Comparison of ENCODE assay signal across 8 mouse cellular contexts in the genomic region with DNA sequence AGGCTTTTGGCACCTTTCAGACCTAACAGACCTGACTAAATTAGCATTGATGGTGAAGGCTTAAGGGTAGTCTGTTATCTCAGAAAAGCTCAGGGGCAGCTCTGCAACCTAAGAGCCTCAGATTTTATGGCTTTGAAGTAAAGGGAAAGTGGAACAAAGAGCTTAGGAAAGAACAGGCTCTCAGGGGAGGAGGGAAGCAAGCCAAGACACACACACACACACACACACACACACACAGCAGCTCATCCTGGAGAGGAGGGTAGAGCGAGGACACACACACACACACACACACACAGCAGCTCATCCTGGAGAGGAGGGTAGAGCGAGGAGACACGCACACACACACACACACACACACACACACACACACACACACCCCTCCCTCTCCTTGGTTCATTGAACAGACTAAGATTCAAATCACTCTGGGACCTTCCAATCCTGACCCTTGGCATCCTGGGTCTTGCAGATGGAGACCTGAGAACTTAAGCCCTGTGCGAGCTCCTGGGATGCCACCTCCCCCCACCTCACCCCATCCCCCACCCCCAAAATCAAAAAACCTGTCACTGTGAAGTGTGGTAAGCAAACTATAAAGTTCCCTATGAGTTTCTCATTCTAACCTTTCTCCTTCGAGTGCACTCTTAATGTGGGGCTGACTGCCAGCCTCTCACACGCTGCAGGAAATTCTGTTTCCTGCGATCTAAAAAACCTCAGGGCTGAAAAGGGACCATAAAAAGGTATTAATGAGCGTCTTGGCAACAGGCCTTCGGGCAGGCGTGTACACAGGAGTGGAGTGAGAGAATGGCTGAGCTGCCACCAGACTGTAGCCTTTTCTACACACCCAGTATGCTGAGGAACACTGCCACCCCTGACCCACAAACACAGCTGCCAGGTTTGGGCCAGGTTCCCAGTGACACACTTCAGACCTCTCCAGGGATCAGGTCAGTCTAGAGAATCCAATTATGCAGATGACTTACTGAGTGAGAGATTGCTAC. TPM values are rescaled to one million over a fixed set of nuclear protein-coding genes. Genes with fewer than 3 reads are reported as not detected.
DNase-seq lines count a peak whose midpoint lies in the region; ATAC-seq and TF ChIP-seq lines count a peak whose summit lies in the region.

No protein-coding gene starts in this region.

- whole genome bisulfite sequencing in embryonic facial prominence, embryonic 14.5 days = 64% methylated on average over 10 of the region's 10 CpGs
- WGBS in lung, embryonic 14.5 days = 51% methylated on average over 10 of the region's 10 CpGs
- WGBS in stomach, postnatal 0 days = 49% methylated on average over 9 of the region's 10 CpGs

- H3K4me2 ChIP-seq in embryonic facial prominence, embryonic 14.5 days (ENCODE audit: low read depth, low read length) = no peak overlapping the region
- no peak overlapping the region for H3K4me2 ChIP-seq in lung, embryonic 14.5 days
- H3K4me2 ChIP-seq in stomach, postnatal 0 days (replicated peaks; ENCODE audit: low read depth) = no peak overlapping the region

- no peaks in the 10 kb centered on the region for H3K9me3 ChIP-seq in embryonic facial prominence, embryonic 14.5 days (ENCODE audit: control insufficient read depth, low read length)
- no peaks in the 10 kb centered on the region for H3K9me3 ChIP-seq in lung, embryonic 14.5 days (ENCODE audit: low read depth, low read length)
- H3K9me3 ChIP-seq in stomach, postnatal 0 days (ENCODE audit: control insufficient read depth, low read length) = no peaks in the 10 kb centered on the region

- H3K36me3 ChIP-seq in embryonic facial prominence, embryonic 14.5 days (ENCODE audit: control insufficient read depth, insufficient read depth, low read length) = peaks cover 69% of the 10 kb centered on the region
- H3K36me3 ChIP-seq in lung, embryonic 14.5 days (ENCODE audit: insufficient read depth) = peaks cover 51% of the 10 kb centered on the region
- H3K36me3 ChIP-seq in stomach, postnatal 0 days (ENCODE audit: control insufficient read depth, insufficient read depth, low read length) = no peaks in the 10 kb centered on the region; the same call in 1 of the 2 replicates

- intact Hi-C loops in left cerebral cortex, adult 2 months (cut with DNase I) = loop anchor here (5.0 kb wide), 2 partner anchors 58 to 178 kb away; a partner anchor contains a TSS

- peak; percentile 23 for DNase-seq in thymus, postnatal 0 days (ENCODE audit: low spot score)
- no peak for DNase-seq in thymus, adult 18-20 months
- peak; percentile 51 for DNase-seq in embryonic facial prominence, embryonic 14.5 days (ENCODE audit: low spot score)
- peak; percentile 26 for DNase-seq in induced T-regulatory cell, adult 2 months (ENCODE audit: low read depth)
- DNase-seq in lung, embryonic 14.5 days = peak; percentile 31
- peak; percentile 22 for DNase-seq in stomach, postnatal 0 days (ENCODE audit: low spot score)
- DNase-seq in natural killer cell, adult 2 months (ENCODE audit: low spot score in 2 of 2) = no peak
- DNase-seq in left cerebral cortex, adult 2 months (ENCODE audit: extremely low spot score in 1 of 2, low spot score in 2 of 2) = no peak

- H3K27ac ChIP-seq in embryonic facial prominence, embryonic 14.5 days (replicated peaks; ENCODE audit: low read depth, low read length) = no peak overlapping the region; the same call in 1 of the 2 replicates
- peak overlapping the region; percentile 33; the same call in 1 of the 2 replicates for H3K27ac ChIP-seq in lung, embryonic 14.5 days (ENCODE audit: low read depth)
- no peak overlapping the region for H3K27ac ChIP-seq in stomach, postnatal 0 days (replicated peaks)
- no peak overlapping the region for H3K27ac ChIP-seq in left cerebral cortex, adult 2 months

- no peaks in the 10 kb centered on the region for H3K4me1 ChIP-seq in embryonic facial prominence, embryonic 14.5 days (ENCODE audit: control insufficient read depth, insufficient read depth, low read length)
- no peaks in the 10 kb centered on the region for H3K4me1 ChIP-seq in lung, embryonic 14.5 days (ENCODE audit: insufficient read depth)
- no peaks in the 10 kb centered on the region for H3K4me1 ChIP-seq in stomach, postnatal 0 days (replicated peaks; ENCODE audit: control insufficient read depth, insufficient read depth)

- ATAC-seq in embryonic facial prominence, embryonic 14.5 days (ENCODE audit: low read depth) = peak; percentile 56
- peak; percentile 51; the same call in 1 of the 2 replicates for ATAC-seq in lung, embryonic 14.5 days (ENCODE audit: insufficient read depth)
- ATAC-seq in stomach, postnatal 0 days (ENCODE audit: low FRiP score, low TSS enrichment) = no peak

- H3K27me3 ChIP-seq in embryonic facial prominence, embryonic 14.5 days (replicated peaks; ENCODE audit: control insufficient read depth, insufficient read depth, low read length) = no peaks in the 10 kb centered on the region
- no peaks in the 10 kb centered on the region for H3K27me3 ChIP-seq in lung, embryonic 14.5 days (ENCODE audit: insufficient read depth, low read length)
- no peaks in the 10 kb centered on the region for H3K27me3 ChIP-seq in stomach, postnatal 0 days (ENCODE audit: control insufficient read depth, insufficient read depth, low read length)

- TF ChIP-seq EP300 in stomach, postnatal 0 days (optimal IDR thresholded peaks at IDR 0.05) = no peak

- peak overlapping the region; percentile 22; the same call in 1 of the 2 replicates for H3K9ac ChIP-seq in embryonic facial prominence, embryonic 14.5 days (ENCODE audit: low read depth, low read length)
- H3K9ac ChIP-seq in lung, embryonic 14.5 days = no peak overlapping the region
- no peak overlapping the region for H3K9ac ChIP-seq in stomach, postnatal 0 days (ENCODE audit: low read length)

- no peak overlapping the region for H3K4me3 ChIP-seq in embryonic facial prominence, embryonic 14.5 days (ENCODE audit: low read depth, low read length)
- no peak overlapping the region for H3K4me3 ChIP-seq in lung, embryonic 14.5 days (ENCODE audit: low read depth, low read length)
- H3K4me3 ChIP-seq in stomach, postnatal 0 days (ENCODE audit: low read depth, low read length) = no peak overlapping the region
- H3K4me3 ChIP-seq in left cerebral cortex, adult 2 months = no peak overlapping the region

- TF ChIP-seq CTCF in lung, embryonic 14.5 days (IDR thresholded peaks at IDR 0.05; ENCODE audit: low read depth) = no peak
- no peak for TF ChIP-seq CTCF in stomach, postnatal 0 days (IDR thresholded peaks at IDR 0.05; ENCODE audit: low read depth)
- no peak for TF ChIP-seq CTCF in left cerebral cortex, adult 2 months (IDR thresholded peaks at IDR 0.05)

RNA-seq across cellular contexts. Expression of a gene that starts 24.8 kb away (rescaled TPM):
- 3.4 and 4.1 TPM in 2 replicates for polyA plus RNA-seq in thymus, postnatal 0 days (2015; fragmentation: Nextera tagmentation; extraction: Ambion mirVana)
- polyA plus RNA-seq in embryonic facial prominence, embryonic 14.5 days (2014; fragmentation: Nextera tagmentation; extraction: Ambion mirVana) = 5.2 and 5.8 TPM in 2 replicates
- polyA plus RNA-seq in lung, embryonic 14.5 days (2014; fragmentation: Nextera tagmentation; extraction: Ambion mirVana) = 8.6 and 9.0 TPM in 2 replicates
- polyA plus RNA-seq in stomach, postnatal 0 days (2015; fragmentation: Nextera tagmentation; extraction: Ambion mirVana) = 1.9 and 2.3 TPM in 2 replicates
- total RNA-seq in left cerebral cortex, adult 2 months (2021) = 1 to 10 TPM; 7.4 to 8.2 TPM

RNA-seq across cellular contexts. Expression of a gene that starts 25.1 kb away (rescaled TPM):
- polyA plus RNA-seq in thymus, postnatal 0 days (2015; fragmentation: Nextera tagmentation; extraction: Ambion mirVana) = 2.4 and 3.5 TPM in 2 replicates
- polyA plus RNA-seq in embryonic facial prominence, embryonic 14.5 days (2014; fragmentation: Nextera tagmentation; extraction: Ambion mirVana) = 22.8 and 26.1 TPM in 2 replicates
- polyA plus RNA-seq in lung, embryonic 14.5 days (2014; fragmentation: Nextera tagmentation; extraction: Ambion mirVana) = 12.0 and 13.5 TPM in 2 replicates
- polyA plus RNA-seq in stomach, postnatal 0 days (2015; fragmentation: Nextera tagmentation; extraction: Ambion mirVana) = 9.6 and 10.6 TPM in 2 replicates
- total RNA-seq in left cerebral cortex, adult 2 months (2021) = 100 to 1,000 TPM; 767 to 781 TPM

RNA-seq across cellular contexts. Expression of a gene that starts 25.6 kb away (rescaled TPM):
- polyA plus RNA-seq in thymus, postnatal 0 days (2015; fragmentation: Nextera tagmentation; extraction: Ambion mirVana) = 19.0 and 19.4 TPM in 2 replicates
- 56.3 and 59.5 TPM in 2 replicates for polyA plus RNA-seq in embryonic facial prominence, embryonic 14.5 days (2014; fragmentation: Nextera tagmentation; extraction: Ambion mirVana)
- polyA plus RNA-seq in lung, embryonic 14.5 days (2014; fragmentation: Nextera tagmentation; extraction: Ambion mirVana) = 53.3 and 57.7 TPM in 2 replicates
- 24.0 TPM in 2 replicates for polyA plus RNA-seq in stomach, postnatal 0 days (2015; fragmentation: Nextera tagmentation; extraction: Ambion mirVana)
- 100 to 1,000 TPM; 135 to 147 TPM for total RNA-seq in left cerebral cortex, adult 2 months (2021)

Comparison
In these comparisons a context has a peak if more than half of its experiments do, and no peak if none do; other contexts are left out.
1. DNase-seq: peak in thymus, postnatal 0 days (single experiment), embryonic facial prominence, embryonic 14.5 days (single experiment), induced T-regulatory cell, adult 2 months (single experiment), lung, embryonic 14.5 days (single experiment) and stomach, postnatal 0 days (single experiment); none in thymus, adult 18-20 months (0 of 2), natural killer cell, adult 2 months (0 of 2) and left cerebral cortex, adult 2 months (0 of 2).